Mouse (Mus musculus) cerebellum, adult 11 months (tissue): Measurements from ENCODE around the gene Art1.

Source experiments
- DNase-seq: peaks from one replicate; pipeline ENCODE4 v3.0.0; 2022

The Art1 gene

DNA sequence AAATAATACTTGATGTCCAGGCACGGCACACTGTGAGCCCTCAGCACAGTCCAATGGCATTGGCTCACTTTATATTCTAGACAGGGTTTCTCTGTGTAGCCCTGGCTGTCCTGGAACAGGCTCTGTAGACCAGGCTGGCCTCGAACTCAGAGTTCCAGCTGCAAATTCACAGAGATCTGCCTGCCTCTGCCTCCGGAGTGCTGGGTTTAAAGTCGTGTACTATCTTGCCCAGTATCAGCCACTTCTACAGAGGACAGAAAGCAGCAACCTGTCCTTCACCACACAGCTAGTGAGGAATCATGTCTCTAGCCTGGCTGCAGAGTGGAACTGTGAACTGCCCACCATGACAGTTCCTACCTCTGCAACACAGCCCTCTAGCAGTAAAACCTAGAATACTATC is 8.2 kb downstream of the Art1 start:
- DNase-seq, result no peak

DNA sequence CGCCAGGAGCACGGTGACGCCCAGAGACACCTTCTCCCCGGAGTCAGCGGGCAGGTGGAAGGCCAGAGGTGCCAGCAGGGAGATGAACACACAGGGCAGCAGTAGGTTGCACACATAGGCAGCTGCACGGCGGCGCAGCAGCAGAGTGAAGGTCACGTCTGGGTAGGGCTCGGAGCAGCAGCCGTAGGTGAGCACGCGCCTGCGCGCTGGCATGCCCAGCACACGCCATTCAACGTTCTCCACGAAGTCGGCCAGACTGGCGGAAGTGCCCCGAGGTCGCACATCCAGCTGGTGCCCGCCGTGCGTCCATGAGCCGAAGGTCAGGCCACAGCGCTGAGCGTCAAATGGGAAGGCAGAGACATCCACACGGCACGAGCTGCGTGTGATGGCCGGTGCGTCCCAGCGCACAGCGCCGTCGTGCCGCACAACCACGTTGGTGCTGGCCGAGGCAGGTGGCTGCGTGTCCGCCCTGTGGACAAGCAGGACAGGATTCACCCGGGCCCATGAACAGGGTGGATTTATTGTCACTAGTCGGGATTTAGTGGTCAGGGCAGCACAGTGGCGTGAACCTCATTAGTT is 11.7 kb downstream of the Art1 start:
- no peak for DNase-seq

GRCm38 (mm10) chr7:102116579-102117331 is 15.2 kb downstream of the Art1 start, which contains the start of gene Chrna10:
Chrna10 (minus strand) TSS chr7:102116828.
- DNase-seq, result no peak

GRCm38 (mm10) chr7:102117382-102117781 is 15.8 kb downstream of the Art1 start:
- no peak for DNase-seq

DNA sequence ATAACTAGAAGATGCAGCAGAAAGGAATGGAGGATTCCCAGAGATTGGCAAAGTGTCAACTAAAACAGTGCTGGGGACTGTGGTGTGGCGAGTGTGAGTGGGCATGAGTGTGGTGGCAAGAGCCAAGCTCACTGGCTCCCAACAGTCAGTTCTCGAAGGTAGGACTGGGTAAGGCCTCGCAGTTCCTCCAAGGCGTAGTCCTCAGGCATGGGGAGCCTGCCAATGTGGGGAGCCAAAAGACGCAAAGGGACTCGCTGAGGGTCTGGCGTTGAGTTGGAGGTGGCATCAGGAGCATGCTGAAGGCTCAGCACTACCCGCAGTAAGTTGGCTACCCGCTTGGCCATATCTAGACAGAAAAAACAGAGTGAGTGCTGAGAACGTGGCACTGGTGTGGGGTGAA is 18.8 kb downstream of the Art1 start:
- no peak for DNase-seq

GRCm38 (mm10) chr7:102132395-102132794 is 30.9 kb downstream of the Art1 start:
- DNase-seq, result no peak

GRCm38 (mm10) chr7:102137464-102137863 is 35.9 kb downstream of the Art1 start:
- no peak for DNase-seq

DNA sequence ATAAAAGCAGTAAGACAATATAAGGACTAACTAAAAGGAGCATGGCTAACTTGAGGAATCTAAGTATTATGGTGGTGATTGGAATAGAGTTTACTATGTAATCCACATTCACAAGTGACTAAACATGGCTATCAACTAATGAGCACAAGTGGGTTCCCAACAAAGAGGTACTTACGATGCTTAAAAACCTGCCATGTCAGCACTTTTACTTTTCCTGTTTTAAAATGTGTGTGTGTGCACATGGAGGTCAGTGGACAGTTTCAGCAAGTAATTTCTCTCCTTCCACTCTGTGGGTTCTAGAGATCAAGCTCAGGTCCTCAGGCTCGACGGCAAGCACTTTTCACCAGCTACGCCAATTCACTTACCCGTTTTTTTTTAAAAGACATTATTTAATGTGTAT is 36.4 kb downstream of the Art1 start:
- DNase-seq, result no peak

- no peak for DNase-seq
Measured at GRCm38 (mm10) chr7:102153691-102154090, 52.1 kb downstream of the Art1 start.
